Mouse (Mus musculus): Measurements from ENCODE around the gene Mrpl37. TPM values are rescaled to one million over a fixed set of nuclear protein-coding genes. Genes with fewer than 3 reads are reported as not detected.

Gene Mrpl37
- polyA plus RNA-seq, 1 experiment, result 48.4 TPM

GRCm38 (mm10) chr4:107048568-107049162 is 18.0 kb downstream of the Mrpl37 start:
- TF ChIP-seq POLR2A (IDR thresholded peaks at IDR 0.05; ENCODE audit: low read depth, low read length) (no peak), CTCF (IDR thresholded peaks at IDR 0.05; ENCODE audit: borderline replicate concordance, insufficient read depth, low read length) (no peak)
- Histone ChIP-seq H3K4me1 (ENCODE audit: control insufficient read depth, insufficient read depth, low read length) (no peaks in the 10 kb centered on the region), H3K4me3 (ENCODE audit: insufficient read depth, low read length) (no peak overlapping the region), H3K27ac (ENCODE audit: insufficient read depth, low read length) (no peak overlapping the region)

DNA sequence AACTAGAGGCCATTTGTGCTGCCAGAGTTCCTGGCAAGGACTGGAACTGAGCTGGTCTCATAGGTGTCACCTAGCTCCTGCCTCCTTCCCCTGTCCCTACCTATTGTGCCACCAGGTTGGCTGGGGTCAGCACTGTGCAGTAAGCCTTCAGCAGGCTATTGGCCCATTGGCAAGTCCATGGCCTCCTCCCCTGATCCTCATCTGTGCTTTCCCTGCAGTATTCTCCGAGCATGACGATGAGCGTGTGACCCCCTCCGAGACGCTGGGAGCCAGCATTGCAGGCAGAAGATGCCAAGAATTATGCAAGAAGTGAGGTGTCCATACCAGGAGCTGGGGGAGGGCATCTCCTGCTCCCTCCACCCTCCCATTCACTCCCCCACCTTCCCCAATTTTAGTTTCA is 18.9 kb downstream of the Mrpl37 start:
- TF ChIP-seq CTCF (IDR thresholded peaks at IDR 0.05; ENCODE audit: borderline replicate concordance, insufficient read depth, low read length) (no peak), POLR2A (IDR thresholded peaks at IDR 0.05; ENCODE audit: low read depth, low read length) (no peak)
- H3K4me1 ChIP-seq (ENCODE audit: control insufficient read depth, insufficient read depth, low read length), result no peaks in the 10 kb centered on the region
- H3K4me3 ChIP-seq (ENCODE audit: insufficient read depth, low read length), result no peak overlapping the region
- H3K27ac ChIP-seq (ENCODE audit: insufficient read depth, low read length), result no peak overlapping the region

- TF ChIP-seq CTCF (IDR thresholded peaks at IDR 0.05; ENCODE audit: borderline replicate concordance, insufficient read depth, low read length), result no peak
- TF ChIP-seq POLR2A (IDR thresholded peaks at IDR 0.05; ENCODE audit: low read depth, low read length), result no peak
- Histone ChIP-seq H3K4me3 (ENCODE audit: insufficient read depth, low read length) (no peak overlapping the region), H3K27ac (ENCODE audit: insufficient read depth, low read length) (no peak overlapping the region), H3K4me1 (ENCODE audit: control insufficient read depth, insufficient read depth, low read length) (no peaks in the 10 kb centered on the region)
Observed at GRCm38 (mm10) chr4:107045188-107045587, 21.5 kb downstream of the Mrpl37 start.

- TF ChIP-seq POLR2A (IDR thresholded peaks at IDR 0.05; ENCODE audit: low read depth, low read length), result no peak
- no peak for TF ChIP-seq CTCF (IDR thresholded peaks at IDR 0.05; ENCODE audit: borderline replicate concordance, insufficient read depth, low read length)
- no peak overlapping the region for H3K27ac ChIP-seq (ENCODE audit: insufficient read depth, low read length)
- H3K4me1 ChIP-seq (ENCODE audit: control insufficient read depth, insufficient read depth, low read length), result no peaks in the 10 kb centered on the region
- H3K4me3 ChIP-seq (ENCODE audit: insufficient read depth, low read length), result no peak overlapping the region
Observed at GRCm38 (mm10) chr4:107042304-107042703, 24.4 kb downstream of the Mrpl37 start.

DNA sequence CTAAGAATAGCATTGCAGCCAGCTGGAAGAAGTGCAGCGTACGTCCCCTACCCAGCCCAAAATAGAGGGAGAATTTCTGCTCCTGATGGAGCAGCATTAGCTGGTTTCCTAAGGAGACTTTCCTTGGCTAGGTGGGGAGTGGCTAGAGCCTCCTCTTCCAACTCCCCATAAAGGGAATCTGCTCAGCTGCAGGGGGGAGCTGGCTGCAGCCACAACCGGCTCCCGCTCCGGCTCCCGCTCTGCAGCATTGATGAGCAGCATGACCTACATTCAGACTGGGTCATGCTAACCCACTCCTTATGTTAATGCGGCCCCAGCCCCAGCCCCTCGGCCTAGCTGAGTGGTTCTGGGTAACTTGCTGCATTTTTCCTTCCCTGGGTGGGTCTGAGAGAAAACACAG is 27.4 kb downstream of the Mrpl37 start:
- Histone ChIP-seq H3K4me1 (ENCODE audit: control insufficient read depth, insufficient read depth, low read length) (no peaks in the 10 kb centered on the region), H3K27ac (ENCODE audit: insufficient read depth, low read length) (no peak overlapping the region), H3K4me3 (ENCODE audit: insufficient read depth, low read length) (no peak overlapping the region)
- no peak for TF ChIP-seq CTCF (IDR thresholded peaks at IDR 0.05; ENCODE audit: borderline replicate concordance, insufficient read depth, low read length)
- no peak for TF ChIP-seq POLR2A (IDR thresholded peaks at IDR 0.05; ENCODE audit: low read depth, low read length)

DNA sequence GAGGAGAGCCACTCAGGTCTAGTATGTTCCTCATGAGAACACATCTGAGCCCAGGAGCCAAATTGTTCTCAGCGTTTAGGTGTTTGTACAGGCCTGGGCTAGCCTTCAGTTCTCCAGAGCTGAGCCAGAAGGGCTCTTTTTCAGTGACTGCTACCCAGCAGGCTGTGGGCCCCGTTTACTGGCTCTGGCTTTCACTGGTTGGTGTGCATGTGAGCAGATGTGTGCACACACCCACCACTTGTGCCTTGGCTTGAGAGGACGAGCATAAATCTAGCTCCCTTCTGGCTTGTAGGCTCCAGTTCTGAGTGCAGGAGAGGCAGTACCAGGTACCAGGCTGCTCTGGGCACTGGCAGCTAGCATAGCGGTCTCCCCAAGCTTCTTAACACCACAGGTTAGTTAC is 28.4 kb downstream of the Mrpl37 start:
- TF ChIP-seq POLR2A (IDR thresholded peaks at IDR 0.05; ENCODE audit: low read depth, low read length) (no peak), CTCF (IDR thresholded peaks at IDR 0.05; ENCODE audit: borderline replicate concordance, insufficient read depth, low read length) (no peak)
- no peaks in the 10 kb centered on the region for H3K4me1 ChIP-seq (ENCODE audit: control insufficient read depth, insufficient read depth, low read length)
- no peak overlapping the region for H3K27ac ChIP-seq (ENCODE audit: insufficient read depth, low read length)
- no peak overlapping the region for H3K4me3 ChIP-seq (ENCODE audit: insufficient read depth, low read length)

GRCm38 (mm10) chr4:107036985-107037384 is 29.7 kb downstream of the Mrpl37 start:
- TF ChIP-seq POLR2A (IDR thresholded peaks at IDR 0.05; ENCODE audit: low read depth, low read length) (no peak), CTCF (IDR thresholded peaks at IDR 0.05; ENCODE audit: borderline replicate concordance, insufficient read depth, low read length) (no peak)
- no peak overlapping the region for H3K27ac ChIP-seq (ENCODE audit: insufficient read depth, low read length)
- no peaks in the 10 kb centered on the region for H3K4me1 ChIP-seq (ENCODE audit: control insufficient read depth, insufficient read depth, low read length)
- no peak overlapping the region for H3K4me3 ChIP-seq (ENCODE audit: insufficient read depth, low read length)

- no peak overlapping the region for H3K27ac ChIP-seq (ENCODE audit: insufficient read depth, low read length)
- TF ChIP-seq POLR2A (IDR thresholded peaks at IDR 0.05; ENCODE audit: low read depth, low read length) (no peak), CTCF (IDR thresholded peaks at IDR 0.05; ENCODE audit: borderline replicate concordance, insufficient read depth, low read length) (no peak)
Observed at GRCm38 (mm10) chr4:107035689-107036088, 31.0 kb downstream of the Mrpl37 start.

GRCm38 (mm10) chr4:107026451-107026850 is 40.2 kb downstream of the Mrpl37 start:
- no peak overlapping the region for H3K4me3 ChIP-seq (ENCODE audit: insufficient read depth, low read length)
- no peak for TF ChIP-seq POLR2A (IDR thresholded peaks at IDR 0.05; ENCODE audit: low read depth, low read length)
- no peak for TF ChIP-seq CTCF (IDR thresholded peaks at IDR 0.05; ENCODE audit: borderline replicate concordance, insufficient read depth, low read length)
- no peak overlapping the region for H3K27ac ChIP-seq (ENCODE audit: insufficient read depth, low read length)
- H3K4me1 ChIP-seq (ENCODE audit: control insufficient read depth, insufficient read depth, low read length), result no peaks in the 10 kb centered on the region

More at GRCm38 (mm10) chr4:107035689-107036088, 31.0 kb downstream of the Mrpl37 start:
- Histone ChIP-seq H3K4me3 (ENCODE audit: insufficient read depth, low read length) (no peak overlapping the region), H3K4me1 (ENCODE audit: control insufficient read depth, insufficient read depth, low read length) (no peaks in the 10 kb centered on the region)

DNA sequence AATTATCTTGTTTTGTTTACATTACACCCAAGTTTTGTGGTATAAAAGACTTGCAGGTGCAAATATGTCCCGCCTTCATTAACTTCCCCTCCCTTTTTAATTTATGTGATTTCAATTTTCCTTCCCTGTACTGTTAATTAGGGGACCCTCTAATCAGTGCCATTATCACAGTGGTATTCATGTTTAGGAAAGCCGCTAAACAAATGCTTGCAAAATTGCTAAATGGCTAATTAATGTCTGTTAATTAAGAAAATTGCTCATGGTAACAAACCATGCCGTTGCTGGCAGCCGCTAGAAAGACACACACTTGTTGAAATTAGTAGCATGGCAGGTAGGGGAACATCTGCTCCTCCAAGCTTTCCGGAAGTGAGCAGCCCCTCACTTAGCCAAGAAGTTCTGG is 41.3 kb downstream of the Mrpl37 start:
- Histone ChIP-seq H3K4me3 (ENCODE audit: insufficient read depth, low read length) (no peak overlapping the region), H3K27ac (ENCODE audit: insufficient read depth, low read length) (no peak overlapping the region), H3K4me1 (ENCODE audit: control insufficient read depth, insufficient read depth, low read length) (no peaks in the 10 kb centered on the region)
- TF ChIP-seq CTCF (IDR thresholded peaks at IDR 0.05; ENCODE audit: borderline replicate concordance, insufficient read depth, low read length) (no peak), POLR2A (IDR thresholded peaks at IDR 0.05; ENCODE audit: low read depth, low read length) (no peak)
